Mouse (Mus musculus) heart, adult 2 months (tissue): Measurements from ENCODE around the gene Itpr2. TPM values are rescaled to one million over a fixed set of nuclear protein-coding genes. Genes with fewer than 3 reads are reported as not detected.

Source experiments
- DNase-seq, 2 experiments: peaks; one replicate each; pipeline ENCODE4 v3.0.0; 2021
- H3K27ac ChIP-seq: fragments of 200-600 bp; 2 replicates; pipeline ENCODE4 v1.8.1; 2022
- H3K27me3 ChIP-seq: fragments of 200-500 bp; 2 replicates; pipeline ENCODE4 v1.6.1; 2012; ENCODE audit warnings: mild to moderate bottlenecking, low read length, inconsistent platforms, mixed read lengths; ENCODE audit not compliant: control insufficient read depth, insufficient read depth
- H3K36me3 ChIP-seq: fragments of 200-500 bp; 2 replicates; pipeline ENCODE4 v1.6.1; 2012; ENCODE audit warnings: low read length, inconsistent platforms; ENCODE audit not compliant: control insufficient read depth, insufficient read depth
- H3K4me1 ChIP-seq: fragments of 200-500 bp; 2 replicates; pipeline ENCODE4 v1.6.1; 2011; ENCODE audit warnings: low read length; ENCODE audit not compliant: control insufficient read depth, insufficient read depth
- H3K4me3 ChIP-seq: fragments of 200-600 bp; 2 replicates; pipeline ENCODE4 v1.8.1; 2022
- H3K79me2 ChIP-seq: fragments of 200-500 bp; replicated peaks from 2 replicates; pipeline ENCODE4 v1.6.1; 2012; ENCODE audit warnings: mild to moderate bottlenecking, inconsistent platforms, low read length, moderate library complexity, mixed read lengths; ENCODE audit not compliant: control insufficient read depth, insufficient read depth
- H3K9ac ChIP-seq: fragments of 200-500 bp; 2 replicates; pipeline ENCODE4 v1.6.1; 2012; ENCODE audit warnings: low read depth, mild to moderate bottlenecking, control low read depth, inconsistent platforms, low read length, mixed read lengths
- CTCF ChIP-seq: fragments of 200-600 bp; IDR thresholded peaks from 2 replicates; pipeline ENCODE4 v1.8.1; 2022; ENCODE audit warnings: antibody characterized with exemption, mild to moderate bottlenecking, moderate library complexity
- EP300 ChIP-seq: fragments of 200-500 bp; IDR thresholded peaks from 2 replicates; pipeline ENCODE4 v1.6.1; 2011; ENCODE audit warnings: low read depth, low read length, control low read depth; ENCODE audit not compliant: insufficient read depth
- POLR2A ChIP-seq: fragments of 200-500 bp; IDR thresholded peaks from 2 replicates; pipeline ENCODE4 v1.6.1; 2011; ENCODE audit warnings: mild to moderate bottlenecking, low read depth, low read length, control low read depth; ENCODE audit not compliant: insufficient read depth
- WGBS: fragments of 180-500 bp; shearing (Covaris S2); methylation state at CpG from one replicate; pipeline ENCODE4 v1.1.7; 2018; 5-methylcytosine and 5-hydroxymethylcytosine counted together
- intact Hi-C: fragments of 180-260 bp; cut with DNase I; formaldehyde crosslinking; loops from one replicate; pipeline ENCODE4 v1.15.1; 2025
- polyA plus RNA-seq: library from polyadenylated mRNA; depleted of rRNA; stranded (reverse); fragments of >200 nt; gene quantifications from 2 replicates; pipeline ENCODE4 v1.2.3, GENCODE M21; 2012
- total RNA-seq, 2 experiments: library from RNA; stranded (reverse); gene quantifications; 2 replicates each; pipeline ENCODE4 v1.2.3; 2021

Itpr2 gene
- total and polyA plus RNA-seq, 3 experiments, result 6.6 to 23.7 (median 20.1) TPM

DNA sequence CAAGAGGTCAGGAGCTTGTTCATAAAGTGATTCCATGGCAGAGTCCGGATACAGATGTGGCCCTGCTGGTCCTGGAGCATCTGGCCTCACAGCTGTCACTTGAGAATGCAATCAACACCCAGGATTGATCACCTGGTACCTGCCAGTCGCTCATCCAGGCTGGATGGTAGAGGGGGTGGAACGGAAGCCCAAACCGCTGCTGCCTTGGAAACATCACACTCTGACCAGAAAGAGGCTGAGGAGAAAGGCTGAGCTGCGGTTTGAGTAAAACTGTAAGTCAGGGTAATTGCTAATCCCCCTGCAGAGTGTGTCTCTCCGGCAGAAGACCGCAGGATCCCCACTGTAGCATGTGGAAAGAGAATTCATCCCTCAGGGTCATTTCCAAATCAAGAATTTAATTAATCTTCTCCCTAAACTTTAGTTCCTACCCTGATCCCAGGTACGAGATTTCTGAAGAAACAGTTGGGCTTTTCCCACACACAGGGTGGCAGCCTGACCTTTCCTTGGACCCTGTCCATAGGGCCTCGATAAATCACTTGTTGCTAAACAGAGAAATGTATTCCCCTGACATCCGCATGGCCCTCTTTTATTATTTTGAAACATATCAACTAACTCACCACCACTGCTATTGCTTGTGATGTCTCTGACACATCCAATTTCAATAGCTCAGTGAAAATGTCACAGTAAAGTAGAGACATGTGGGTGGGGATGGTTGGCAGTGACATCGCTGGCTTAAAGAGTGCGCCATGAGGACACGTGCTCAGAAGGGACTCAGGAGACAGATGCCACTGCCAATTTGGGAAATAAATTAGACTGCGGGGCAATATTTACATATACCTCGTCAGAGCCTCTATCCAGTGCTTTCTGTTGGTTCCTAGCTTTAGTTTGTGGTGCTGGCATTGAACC lies 418.7 kb downstream of the Itpr2 start:
- Histone ChIP-seq H3K9ac (no peak overlapping the region), H3K4me3 (no peak overlapping the region), H3K27ac (no peak overlapping the region), H3K4me1 (peaks cover 4% of the 10 kb centered on the region), H3K27me3 (no peaks in the 10 kb centered on the region), H3K79me2 (no peaks in the 10 kb centered on the region), H3K36me3 (no peaks in the 10 kb centered on the region)
- no peak for DNase-seq
- WGBS, result 84% methylated on average over 15 of the region's 15 CpGs
- TF ChIP-seq EP300 (no peak), CTCF (no peak), POLR2A (no peak)
- intact Hi-C loops, result no loop called here

DNA sequence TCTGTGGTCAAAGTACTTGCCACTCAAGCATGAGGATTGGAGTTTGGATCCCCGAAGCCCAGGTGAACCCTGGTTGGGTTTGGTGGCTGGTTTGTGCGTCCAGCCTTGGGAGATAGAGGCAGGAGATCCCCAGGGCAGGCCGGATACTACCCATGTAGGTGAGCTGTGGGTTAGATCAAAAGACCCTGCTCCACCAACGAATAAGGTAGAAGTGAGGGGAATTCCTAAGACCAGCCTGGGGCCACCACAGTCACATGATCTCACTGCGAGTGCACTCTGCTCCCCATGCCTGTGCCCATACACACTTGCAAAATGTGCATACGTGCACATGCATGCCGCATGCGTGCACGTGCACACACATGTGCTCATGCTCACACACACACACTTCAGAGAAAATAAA lies 419.5 kb downstream of the Itpr2 start:
- no peaks in the 10 kb centered on the region for H3K36me3 ChIP-seq
- intact Hi-C loops, result no loop called here
- 96% methylated on average over 9 of the region's 9 CpGs for WGBS
- TF ChIP-seq CTCF (no peak), EP300 (no peak), POLR2A (no peak)
- H3K4me1 ChIP-seq, result peaks cover 4% of the 10 kb centered on the region
- H3K9ac ChIP-seq, result no peak overlapping the region
- no peak overlapping the region for H3K4me3 ChIP-seq
- H3K27ac ChIP-seq, result no peak overlapping the region
- DNase-seq, result no peak
- H3K27me3 ChIP-seq, result no peaks in the 10 kb centered on the region
- H3K79me2 ChIP-seq, result no peaks in the 10 kb centered on the region

DNA sequence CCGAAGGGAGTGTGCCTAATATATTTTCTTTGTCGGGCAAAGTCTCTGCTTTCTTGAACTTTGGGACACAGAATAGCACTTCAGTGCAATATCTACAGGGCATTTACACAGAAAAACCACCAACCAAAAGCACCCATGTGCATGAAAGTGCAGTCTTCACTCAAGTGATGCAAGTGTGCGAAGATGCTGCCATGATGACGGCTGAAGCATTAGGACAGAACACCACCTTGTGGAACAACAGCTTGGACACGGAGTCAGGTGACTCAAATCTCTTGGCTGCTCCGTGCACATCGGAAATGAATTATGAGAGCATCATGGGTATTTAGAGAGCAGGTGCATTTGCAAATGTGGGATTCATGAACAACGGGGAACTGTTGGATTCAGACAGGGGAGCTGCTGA lies 420.4 kb downstream of the Itpr2 start:
- Histone ChIP-seq H3K27ac (no peak overlapping the region), H3K4me3 (no peak overlapping the region), H3K36me3 (no peaks in the 10 kb centered on the region), H3K9ac (no peak overlapping the region), H3K79me2 (no peaks in the 10 kb centered on the region), H3K27me3 (no peaks in the 10 kb centered on the region), H3K4me1 (peaks cover 4% of the 10 kb centered on the region)
- no peak for DNase-seq
- TF ChIP-seq CTCF, result no peak
- TF ChIP-seq POLR2A, result no peak
- TF ChIP-seq EP300, result no peak
- intact Hi-C loops, result no loop called here
- 92% methylated on average over 8 of the region's 8 CpGs for WGBS

DNA sequence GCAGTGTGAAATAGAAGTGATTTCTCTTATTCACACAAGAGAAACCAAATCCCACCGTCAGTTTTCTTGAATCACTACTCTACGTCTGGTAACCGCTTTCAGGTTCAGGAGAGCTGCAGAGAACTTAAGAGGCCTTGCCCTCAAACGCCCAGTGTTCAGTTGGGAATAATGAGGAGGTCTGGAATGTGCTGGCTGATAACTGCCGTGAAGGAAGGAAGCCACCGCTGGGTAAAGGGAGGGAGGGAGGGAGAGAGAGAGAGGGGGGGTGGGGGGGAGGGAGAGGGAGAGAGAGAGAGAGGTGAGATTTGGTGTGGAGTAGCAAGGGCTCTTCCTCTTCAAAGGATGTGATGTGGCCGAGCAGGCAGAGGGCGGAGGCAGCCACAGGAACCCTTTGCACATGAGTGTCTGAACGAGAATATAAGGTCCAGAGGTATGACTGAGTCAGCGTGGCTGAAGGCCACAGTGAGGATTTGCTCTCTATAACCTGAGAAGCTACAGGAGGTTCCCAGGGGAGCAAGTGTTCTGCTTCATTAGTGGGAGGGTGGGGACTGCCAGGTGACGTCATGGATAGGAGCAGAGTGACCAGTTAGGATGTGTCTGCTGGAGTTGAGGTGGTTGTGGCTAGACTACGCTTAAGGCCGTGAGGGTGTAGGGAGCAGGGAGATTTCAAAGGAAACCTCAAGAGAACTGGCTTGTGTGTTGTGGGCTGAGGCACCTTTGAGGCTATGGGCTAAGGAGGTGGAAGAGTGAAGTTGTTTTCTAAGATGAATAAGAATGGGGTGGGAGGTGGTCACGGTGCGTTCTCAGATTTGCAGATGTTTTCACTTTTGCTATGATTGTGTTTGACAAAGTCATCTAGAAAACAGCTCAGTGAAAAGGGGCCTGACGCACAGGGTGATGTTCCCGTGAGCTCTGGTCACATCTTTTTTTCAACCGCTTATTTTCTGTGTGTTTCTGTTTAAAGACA lies 421.2 kb downstream of the Itpr2 start:
- no peaks in the 10 kb centered on the region for H3K36me3 ChIP-seq
- WGBS, result 60% methylated on average over 18 of the region's 18 CpGs
- TF ChIP-seq EP300, result no peak
- TF ChIP-seq CTCF, result no peak
- TF ChIP-seq POLR2A, result no peak
- intact Hi-C loops, result no loop called here
- no peaks in the 10 kb centered on the region for H3K79me2 ChIP-seq
- no peaks in the 10 kb centered on the region for H3K27me3 ChIP-seq
- H3K4me1 ChIP-seq, result peaks cover 4% of the 10 kb centered on the region
- DNase-seq, result no peak
- H3K9ac ChIP-seq, result no peak overlapping the region
- no peak overlapping the region for H3K27ac ChIP-seq
- no peak overlapping the region for H3K4me3 ChIP-seq

DNA sequence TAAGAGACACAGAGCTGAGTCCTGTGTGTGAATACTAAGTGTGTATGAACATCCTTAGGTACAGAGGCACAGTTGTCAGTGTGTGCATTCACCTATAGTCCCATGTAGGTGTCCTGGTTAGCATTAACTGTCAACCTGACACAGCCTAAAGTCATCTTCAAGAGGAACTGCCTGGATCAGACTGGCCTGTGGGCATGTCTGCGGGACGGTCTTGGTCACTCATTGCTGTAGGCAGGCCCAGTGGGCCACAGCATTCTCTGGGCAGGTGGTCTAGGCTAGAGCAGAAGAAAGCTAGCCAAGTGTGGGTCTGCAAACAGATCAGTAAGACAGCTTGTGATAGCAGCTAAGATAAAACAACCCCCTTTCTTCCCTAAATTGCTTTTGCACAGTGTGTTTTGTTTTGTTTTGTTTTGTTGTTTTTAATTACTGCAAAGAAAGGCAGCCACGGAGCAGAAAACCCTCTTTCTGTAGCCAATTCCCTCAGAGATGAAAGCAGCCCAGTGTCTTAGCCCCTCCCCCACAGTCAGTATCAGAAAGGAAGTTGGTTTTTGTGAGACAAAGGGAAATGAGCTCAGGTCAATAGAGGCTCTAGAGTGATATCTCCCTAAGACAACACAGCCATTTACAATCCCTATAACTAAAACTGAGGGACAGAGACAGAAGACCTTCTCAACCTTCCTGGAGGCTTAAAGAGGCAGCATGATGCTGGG lies 422.1 kb downstream of the Itpr2 start:
- Histone ChIP-seq H3K27me3 (no peaks in the 10 kb centered on the region), H3K4me3 (no peak overlapping the region), H3K4me1 (peaks cover 4% of the 10 kb centered on the region), H3K79me2 (no peaks in the 10 kb centered on the region), H3K9ac (no peak overlapping the region), H3K36me3 (no peaks in the 10 kb centered on the region), H3K27ac (no peak overlapping the region)
- DNase-seq, result no peak
- no peak for TF ChIP-seq EP300
- no peak for TF ChIP-seq CTCF
- TF ChIP-seq POLR2A, result no peak
- intact Hi-C loops, result loop anchor here (1.0 kb wide), 1 partner anchor 192 kb away; no protein-coding TSS in a partner anchor
- WGBS, result 56% methylated on average over 3 of the region's 3 CpGs
